Mouse (Mus musculus) granulocyte monocyte progenitor cell, adult 5-6 weeks (primary cell): ENCODE results near the gene Dab1. TPM values are rescaled to one million over a fixed set of nuclear protein-coding genes. Genes with fewer than 3 reads are reported as not detected.

ENCODE experiments used
- ATAC-seq: replicated peaks from 2 replicates; pipeline ENCODE4 v1.8.0; 2016; ENCODE audit warnings: mild to moderate bottlenecking, moderate TSS enrichment, inconsistent platforms; ENCODE audit not compliant: poor library complexity, severe bottlenecking
- total RNA-seq, 2 experiments: library from RNA; stranded (forward) in 1 of 2; stranded (reverse) in 1 of 2; fragments of 200-712, 200-1000 nt in 1 of 2; fragments of >200 nt in 1 of 2; fragmentation: Nextera tagmentation in 1 of 2; gene quantifications; 2 replicates each; pipeline ENCODE4 v1.2.3; 2014 to 2017

Gene Dab1
- total RNA-seq, 2 experiments from 2014 or later, result not detected

- ATAC-seq, result no peak
Measured at GRCm38 (mm10) chr4:104686137-104686809, 1067.1 kb downstream of the Dab1 start.

GRCm38 (mm10) chr4:104689047-104689446 lies 1069.9 kb downstream of the Dab1 start:
- ATAC-seq, result no peak

GRCm38 (mm10) chr4:104691026-104691425 lies 1071.9 kb downstream of the Dab1 start:
- no peak for ATAC-seq

- ATAC-seq, result no peak
Measured at GRCm38 (mm10) chr4:104694188-104694587, 1075.0 kb downstream of the Dab1 start.

- ATAC-seq, result no peak; the same call in 1 of the 2 replicates
Measured at GRCm38 (mm10) chr4:104696522-104696921, 1077.4 kb downstream of the Dab1 start.

- ATAC-seq, result peak; percentile 95
Measured at GRCm38 (mm10) chr4:104697703-104698102, 1078.5 kb downstream of the Dab1 start.

- ATAC-seq, result peak; percentile 89
Measured at GRCm38 (mm10) chr4:104705664-104706645, 1086.8 kb downstream of the Dab1 start.

GRCm38 (mm10) chr4:104712338-104713083 lies 1093.4 kb downstream of the Dab1 start:
- peak; percentile 93 for ATAC-seq

GRCm38 (mm10) chr4:104714925-104715519 lies 1095.9 kb downstream of the Dab1 start:
- no peak for ATAC-seq

- no peak for ATAC-seq
Measured at GRCm38 (mm10) chr4:104715857-104716256, 1096.7 kb downstream of the Dab1 start.

GRCm38 (mm10) chr4:104716506-104716905 lies 1097.3 kb downstream of the Dab1 start:
- ATAC-seq, result no peak

GRCm38 (mm10) chr4:104718973-104719795 lies 1100.0 kb downstream of the Dab1 start:
- ATAC-seq, result peak; percentile 77

- ATAC-seq, result no peak
Measured at GRCm38 (mm10) chr4:104723527-104724045, 1104.4 kb downstream of the Dab1 start.

GRCm38 (mm10) chr4:104724258-104724657 lies 1105.1 kb downstream of the Dab1 start:
- no peak for ATAC-seq

- 0 out of 2 replicates have a peak, but pooled peaks have one; percentile 14 for ATAC-seq
Measured at GRCm38 (mm10) chr4:104725673-104726072, 1106.5 kb downstream of the Dab1 start.

GRCm38 (mm10) chr4:104729185-104729584 lies 1110.0 kb downstream of the Dab1 start:
- no peak for ATAC-seq

GRCm38 (mm10) chr4:104746500-104746899 lies 1127.3 kb downstream of the Dab1 start:
- ATAC-seq, result no peak

- ATAC-seq, result no peak
Measured at GRCm38 (mm10) chr4:104754090-104754489, 1134.9 kb downstream of the Dab1 start.
